Mouse (Mus musculus) splenic B cell, adult 2 months (primary cell): ENCODE data around the gene Kras.

Experiments used
- DNase-seq: peaks from one replicate; pipeline ENCODE4 v3.0.0-alpha.2; 2011; ENCODE audit warnings: low read depth, low spot score
- H3K27me3 ChIP-seq: 2 replicates; pipeline ENCODE4 v1.6.1; 2012; ENCODE audit warnings: mild to moderate bottlenecking, low read length, moderate library complexity, mixed read lengths; ENCODE audit not compliant: control insufficient read depth, poor library complexity, insufficient read depth, severe bottlenecking
- H3K36me3 ChIP-seq: 2 replicates; pipeline ENCODE4 v1.6.1; 2012; ENCODE audit warnings: mild to moderate bottlenecking, low read length, moderate library complexity, mixed read lengths; ENCODE audit not compliant: control insufficient read depth, poor library complexity, insufficient read depth, severe bottlenecking

Kras gene

DNA sequence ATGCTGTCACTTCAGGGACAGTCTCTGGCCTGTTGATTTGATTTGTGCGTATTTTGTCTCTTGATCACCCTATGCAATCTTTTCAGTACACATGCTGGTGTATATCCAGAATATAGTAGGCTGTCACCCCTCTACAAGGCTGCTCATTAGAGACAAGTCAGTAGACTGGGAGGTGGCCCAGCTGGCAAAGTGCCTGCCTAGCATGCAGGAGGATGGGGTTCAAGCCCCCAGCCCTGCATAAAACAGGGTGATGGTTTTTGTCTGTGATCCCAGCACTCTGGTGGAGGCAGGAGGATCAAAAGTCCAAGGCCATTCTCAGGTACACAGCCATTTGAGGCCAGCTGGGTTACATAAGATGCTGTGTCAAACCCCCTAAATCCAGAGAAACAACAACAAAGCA is 63.9 kb downstream of the Kras start:
- no peak for DNase-seq
- no peaks in the 10 kb centered on the region for H3K27me3 ChIP-seq
- no peaks in the 10 kb centered on the region for H3K36me3 ChIP-seq

DNA sequence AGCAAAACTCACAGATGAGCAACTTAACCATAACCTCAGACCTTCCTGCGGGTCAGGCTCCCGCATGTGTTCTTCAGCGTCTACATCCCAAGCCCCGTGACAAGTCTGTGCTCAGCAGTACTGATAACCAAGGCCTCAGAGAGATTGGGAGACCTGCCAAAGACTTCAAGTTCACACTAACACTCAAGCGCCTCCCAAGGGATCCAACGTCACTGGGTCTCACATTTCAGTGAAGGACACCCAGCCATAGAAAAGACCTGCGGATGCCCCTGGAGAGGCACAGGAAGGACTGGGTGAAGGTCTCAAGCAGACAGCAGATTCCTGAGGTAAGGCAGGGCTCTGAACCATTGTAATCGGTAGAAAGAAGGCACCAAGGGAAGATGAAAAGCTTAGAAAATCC is 68.0 kb downstream of the Kras start:
- no peak for DNase-seq
- Histone ChIP-seq H3K36me3 (no peaks in the 10 kb centered on the region), H3K27me3 (no peaks in the 10 kb centered on the region)

DNA sequence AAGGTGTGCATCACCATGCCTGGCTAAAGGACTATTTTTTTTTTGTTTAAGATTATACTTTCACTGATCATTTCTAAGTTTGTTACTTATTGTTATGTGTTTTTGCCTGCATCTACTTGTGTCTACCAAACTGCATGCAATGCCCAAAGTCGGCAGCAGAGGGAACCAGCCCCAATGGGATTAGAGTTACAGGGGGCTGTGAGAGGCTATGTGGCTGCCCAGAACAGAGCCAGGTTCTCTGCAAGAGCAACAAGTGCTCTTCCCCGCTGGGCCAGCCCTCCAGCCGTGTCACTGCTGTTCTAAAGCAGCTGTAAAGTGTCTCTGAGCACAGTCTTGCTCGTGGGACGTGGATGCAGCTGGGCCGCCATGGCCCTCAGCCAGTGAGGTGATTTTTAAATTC is 70.4 kb downstream of the Kras start:
- Histone ChIP-seq H3K27me3 (no peaks in the 10 kb centered on the region), H3K36me3 (peaks cover 8% of the 10 kb centered on the region)
- DNase-seq = peak; percentile 79

DNA sequence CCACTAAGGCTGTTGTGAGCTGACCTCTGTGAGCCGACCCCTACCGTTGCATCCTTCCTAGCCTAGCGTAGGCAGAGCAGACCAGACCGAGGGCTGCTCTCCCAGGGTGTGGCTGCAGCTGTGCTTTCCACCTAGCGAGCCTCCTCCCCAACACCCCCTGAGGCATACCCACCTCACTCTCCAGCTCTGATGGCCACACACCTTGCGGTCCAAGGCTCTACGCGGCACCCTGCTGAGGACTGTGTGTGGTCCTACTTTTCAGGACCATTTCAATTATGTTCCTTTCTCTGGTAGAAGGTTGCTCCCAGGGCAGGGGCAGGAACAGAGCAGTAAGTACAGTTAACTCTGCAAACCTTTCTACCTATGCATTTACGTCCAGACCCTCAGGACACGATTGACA is 73.6 kb downstream of the Kras start:
- Histone ChIP-seq H3K27me3 (no peaks in the 10 kb centered on the region), H3K36me3 (peaks cover 34% of the 10 kb centered on the region)
- no peak for DNase-seq

DNA sequence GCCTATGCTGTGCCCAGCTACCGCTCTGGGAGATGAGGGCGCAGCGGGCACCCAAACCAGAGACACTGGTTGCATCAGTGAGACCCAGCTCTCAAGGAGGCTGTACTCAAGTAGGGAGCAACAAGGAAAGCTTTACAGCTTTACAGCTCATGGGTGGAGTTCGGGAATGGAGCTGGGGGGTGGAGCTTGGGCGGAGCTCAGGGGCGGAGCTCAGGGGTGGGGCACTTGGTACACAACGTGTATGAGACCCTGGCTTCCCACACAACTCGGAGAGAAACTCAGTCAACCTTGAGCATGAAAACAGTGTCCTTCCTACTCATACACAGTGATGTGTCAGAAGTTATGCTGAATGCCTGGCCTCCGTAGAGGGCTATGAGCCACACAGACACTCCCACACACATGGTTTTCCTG is 74.5 kb downstream of the Kras start:
- no peak for DNase-seq
- H3K27me3 ChIP-seq = no peaks in the 10 kb centered on the region
- H3K36me3 ChIP-seq = peaks cover 39% of the 10 kb centered on the region

DNA sequence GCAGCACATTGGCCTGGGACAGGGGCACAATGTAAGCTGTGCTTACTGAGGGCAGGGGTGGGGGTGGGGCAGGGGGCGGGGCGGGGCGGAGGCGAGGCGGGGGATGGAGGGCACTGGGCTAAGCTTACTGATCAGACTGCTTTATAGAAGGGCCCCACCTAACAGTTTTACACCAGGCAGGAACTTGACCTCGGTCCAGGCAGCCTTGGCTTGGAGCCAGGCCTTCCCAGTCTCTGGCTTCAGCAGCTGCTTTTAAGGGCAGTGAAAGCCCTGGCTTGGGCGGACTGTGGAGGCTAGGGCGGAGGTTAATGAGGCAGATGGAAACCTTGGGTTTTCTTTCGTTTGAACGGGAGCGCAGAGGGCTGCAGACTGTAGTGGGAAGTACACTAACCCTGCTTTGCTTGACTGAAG is 76.3 kb downstream of the Kras start:
- Histone ChIP-seq H3K36me3 (peaks cover 40% of the 10 kb centered on the region), H3K27me3 (no peaks in the 10 kb centered on the region)
- no peak for DNase-seq

DNA sequence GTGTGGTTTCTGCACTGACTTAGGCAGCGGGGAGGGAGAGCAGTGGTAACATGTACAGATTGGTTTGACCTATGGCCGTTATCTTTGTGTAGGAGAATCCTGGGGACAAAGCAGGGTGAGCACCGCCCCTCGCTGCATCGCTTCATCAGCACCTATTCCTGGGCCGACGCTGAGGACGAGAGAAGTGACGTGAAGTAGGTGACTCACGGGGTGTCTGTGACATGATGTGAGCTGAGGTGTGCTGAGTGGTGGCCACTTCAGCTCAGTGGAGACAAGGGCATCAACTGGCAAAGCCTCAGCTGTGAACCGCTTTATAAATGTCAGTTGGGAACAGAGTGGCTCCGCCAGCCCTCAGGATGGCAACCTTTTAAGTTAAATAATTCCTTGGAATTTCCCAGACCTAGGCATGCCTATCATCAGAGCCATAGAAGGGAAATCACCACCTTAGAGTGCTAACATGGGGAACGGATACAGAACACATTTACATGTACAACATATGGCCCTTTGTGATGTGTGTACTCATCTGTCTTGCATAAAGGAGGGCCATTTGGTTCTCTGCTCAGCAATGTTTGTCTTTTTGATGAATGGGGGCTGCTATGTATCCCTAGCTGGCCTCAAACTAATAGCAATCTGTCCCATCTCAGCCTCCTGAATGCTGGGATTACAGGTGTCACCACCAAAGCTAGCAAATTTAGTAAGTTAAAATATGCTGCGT is 78.0 kb downstream of the Kras start:
- Histone ChIP-seq H3K36me3 (peaks cover 49% of the 10 kb centered on the region), H3K27me3 (no peaks in the 10 kb centered on the region)
- DNase-seq = no peak
